Mouse (Mus musculus) lung, embryonic 15.5 days (tissue): ENCODE results near the gene Csnk1g2. TPM values are rescaled to one million over a fixed set of nuclear protein-coding genes. Genes with fewer than 3 reads are reported as not detected.

ENCODE experiments used
- ATAC-seq: fragments of 200-750 bp; cut with Nextera tagmentation; 2 replicates; pipeline ENCODE4 v1.8.0; 2017; ENCODE audit warnings: moderate number of reproducible peaks, borderline replicate concordance; ENCODE audit not compliant: low FRiP score, low TSS enrichment; ENCODE audit errors: extremely low read depth
- H3K27ac ChIP-seq: fragments of 300-500 bp; sonication (generic); 2 replicates; pipeline ENCODE4 v1.5.1; 2015; ENCODE audit warnings: moderate library complexity, mild to moderate bottlenecking, inconsistent platforms
- H3K27me3 ChIP-seq: fragments of 300-500 bp; sonication (generic); 2 replicates; pipeline ENCODE4 v1.6.1; 2015; ENCODE audit warnings: inconsistent platforms
- H3K36me3 ChIP-seq: fragments of 300-500 bp; sonication (generic); 2 replicates; pipeline ENCODE4 v1.6.1; 2015; ENCODE audit warnings: inconsistent platforms
- H3K4me1 ChIP-seq: fragments of 300-500 bp; sonication (generic); 2 replicates; pipeline ENCODE4 v1.6.1; 2015; ENCODE audit warnings: inconsistent platforms
- H3K4me2 ChIP-seq: fragments of 300-500 bp; sonication (generic); 2 replicates; pipeline ENCODE4 v1.6.1; 2015; ENCODE audit warnings: inconsistent platforms, mild to moderate bottlenecking, moderate library complexity
- H3K4me3 ChIP-seq: fragments of 300-500 bp; sonication (generic); 2 replicates; pipeline ENCODE4 v1.5.1; 2015; ENCODE audit warnings: mild to moderate bottlenecking, inconsistent platforms
- H3K9ac ChIP-seq: fragments of 300-500 bp; sonication (generic); 2 replicates; pipeline ENCODE4 v1.6.1; 2015; ENCODE audit warnings: inconsistent platforms
- H3K9me3 ChIP-seq: fragments of 300-500 bp; sonication (generic); 2 replicates; pipeline ENCODE4 v1.6.1; 2016; ENCODE audit warnings: inconsistent platforms
- WGBS: fragments of 180-500 bp; shearing (Covaris S2); methylation state at CpG from one replicate; pipeline ENCODE4 v1.1.7; 2015; 5-methylcytosine and 5-hydroxymethylcytosine counted together
- microRNA-seq: library from miRNA; unstranded; fragments of <30 nt; microRNA quantifications from one replicate; pipeline ENCODE4, GENCODE M21; 2016
- polyA plus RNA-seq: library from polyadenylated mRNA; unstranded; fragments of >200 nt; fragmentation: Nextera tagmentation; extraction: Ambion mirVana; gene quantifications from 2 replicates; pipeline ENCODE4 v1.2.1, GENCODE M21; 2015

Gene Csnk1g2
- polyA plus RNA-seq, 1 experiment from 2014 or later: 152 TPM

- Histone ChIP-seq H3K4me2 (no peak overlapping the region), H3K9me3 (no peaks in the 10 kb centered on the region), H3K27ac (peak overlapping the region; percentile 98), H3K4me3 (no peak overlapping the region), H3K9ac (no peak overlapping the region), H3K4me1 (peaks cover 37% of the 10 kb centered on the region), H3K36me3 (0 out of 2 replicates have a peak, but pooled peaks cover 6% of the 10 kb centered on the region), H3K27me3 (no peaks in the 10 kb centered on the region)
- 55% methylated on average over 9 of the region's 9 CpGs for WGBS
- ATAC-seq: no peak
Measured at GRCm38 (mm10) chr10:80679556-80680259, 57.1 kb downstream of the Csnk1g2 start.

GRCm38 (mm10) chr10:80680260-80680696 lies 57.6 kb downstream of the Csnk1g2 start:
- no peak overlapping the region for H3K4me2 ChIP-seq
- H3K4me1 ChIP-seq: peaks cover 32% of the 10 kb centered on the region
- no peaks in the 10 kb centered on the region for H3K9me3 ChIP-seq
- no peak overlapping the region for H3K4me3 ChIP-seq
- H3K36me3 ChIP-seq: 0 out of 2 replicates have a peak, but pooled peaks cover 7% of the 10 kb centered on the region
- H3K27me3 ChIP-seq: no peaks in the 10 kb centered on the region
- no peak overlapping the region for H3K27ac ChIP-seq
- WGBS: 78% methylated on average over 2 of the region's 2 CpGs
- H3K9ac ChIP-seq: no peak overlapping the region
- no peak for ATAC-seq

GRCm38 (mm10) chr10:80682003-80682402 lies 59.4 kb downstream of the Csnk1g2 start:
- ATAC-seq: no peak
- Histone ChIP-seq H3K4me2 (no peak overlapping the region), H3K4me1 (peaks cover 29% of the 10 kb centered on the region), H3K4me3 (no peak overlapping the region), H3K9me3 (no peaks in the 10 kb centered on the region), H3K36me3 (peaks cover 24% of the 10 kb centered on the region), H3K27me3 (no peaks in the 10 kb centered on the region), H3K27ac (no peak overlapping the region), H3K9ac (no peak overlapping the region)
- 93% methylated on average over 6 of the region's 6 CpGs for WGBS

GRCm38 (mm10) chr10:80683647-80684046 lies 61.0 kb downstream of the Csnk1g2 start:
- no peaks in the 10 kb centered on the region for H3K27me3 ChIP-seq
- H3K9me3 ChIP-seq: no peaks in the 10 kb centered on the region
- H3K4me3 ChIP-seq: no peak overlapping the region
- peaks cover 12% of the 10 kb centered on the region for H3K4me1 ChIP-seq
- no peak for ATAC-seq
- H3K27ac ChIP-seq: no peak overlapping the region
- 86% methylated on average over 1 of the region's 1 CpGs for WGBS
- peaks cover 28% of the 10 kb centered on the region for H3K36me3 ChIP-seq
- no peak overlapping the region for H3K4me2 ChIP-seq
- H3K9ac ChIP-seq: no peak overlapping the region

- 61% methylated on average over 6 of the region's 6 CpGs for WGBS
- no peak overlapping the region for H3K27ac ChIP-seq
- H3K27me3 ChIP-seq: no peaks in the 10 kb centered on the region
- H3K4me2 ChIP-seq: no peak overlapping the region
- peaks cover 7% of the 10 kb centered on the region for H3K4me1 ChIP-seq
- no peak overlapping the region for H3K9ac ChIP-seq
- ATAC-seq: no peak
- peaks cover 30% of the 10 kb centered on the region for H3K36me3 ChIP-seq
- H3K4me3 ChIP-seq: no peak overlapping the region
- H3K9me3 ChIP-seq: no peaks in the 10 kb centered on the region
Measured at GRCm38 (mm10) chr10:80684214-80684613, 61.6 kb downstream of the Csnk1g2 start.

- H3K4me3 ChIP-seq: no peak overlapping the region
- 65% methylated on average over 4 of the region's 4 CpGs for WGBS
- H3K4me2 ChIP-seq: no peak overlapping the region
- no peak overlapping the region for H3K9ac ChIP-seq
- H3K36me3 ChIP-seq: peaks cover 38% of the 10 kb centered on the region
- H3K4me1 ChIP-seq: no peaks in the 10 kb centered on the region
- no peak overlapping the region for H3K27ac ChIP-seq
- no peaks in the 10 kb centered on the region for H3K27me3 ChIP-seq
- no peaks in the 10 kb centered on the region for H3K9me3 ChIP-seq
- no peak for ATAC-seq
Measured at GRCm38 (mm10) chr10:80684984-80685383, 62.3 kb downstream of the Csnk1g2 start.

- no peaks in the 10 kb centered on the region for H3K27me3 ChIP-seq
- ATAC-seq: no peak
- H3K9me3 ChIP-seq: no peaks in the 10 kb centered on the region
- H3K4me2 ChIP-seq: no peak overlapping the region
- 91% methylated on average over 3 of the region's 3 CpGs for WGBS
- H3K27ac ChIP-seq: no peak overlapping the region
- no peak overlapping the region for H3K9ac ChIP-seq
- no peaks in the 10 kb centered on the region for H3K4me1 ChIP-seq
- H3K36me3 ChIP-seq: peaks cover 46% of the 10 kb centered on the region
- no peak overlapping the region for H3K4me3 ChIP-seq
Measured at GRCm38 (mm10) chr10:80686617-80687016, 64.0 kb downstream of the Csnk1g2 start.

- 0 out of 2 replicates have a peak, but pooled peaks have one; percentile 58 for ATAC-seq
- H3K36me3 ChIP-seq: peaks cover 46% of the 10 kb centered on the region
- WGBS: 29% methylated on average over 5 of the region's 5 CpGs
- H3K9me3 ChIP-seq: no peaks in the 10 kb centered on the region
- no peak overlapping the region for H3K4me3 ChIP-seq
- no peak overlapping the region for H3K9ac ChIP-seq
- H3K4me1 ChIP-seq: no peaks in the 10 kb centered on the region
- no peak overlapping the region for H3K4me2 ChIP-seq
- H3K27ac ChIP-seq: no peak overlapping the region
- H3K27me3 ChIP-seq: no peaks in the 10 kb centered on the region
Measured at GRCm38 (mm10) chr10:80687850-80688249, 65.2 kb downstream of the Csnk1g2 start.

Small RNA genes within 50 kb of the gene (microRNA-seq; reads per million reads assigned to microRNA genes)
- gene Mir6912: not detected

Other genes with a start within 250 kb of the Csnk1g2 start
- 7.9 and 9.6 TPM in 2 replicates for gene Mex3d, start 235.2 kb upstream of the Csnk1g2 start, polyA plus RNA-seq
- 276 and 277 TPM in 2 replicates for gene Mbd3, start 223.3 kb upstream of the Csnk1g2 start, polyA plus RNA-seq
- 628 and 681 TPM in 2 replicates for gene Uqcr11, start 216.0 kb upstream of the Csnk1g2 start, polyA plus RNA-seq
- gene Tcf3, start 189.2 kb upstream of the Csnk1g2 start, polyA plus RNA-seq: 122 and 126 TPM in 2 replicates
- gene Onecut3, start 128.0 kb upstream of the Csnk1g2 start, polyA plus RNA-seq: not detected in 2 replicates
- gene Atp8b3, start 83.7 kb upstream of the Csnk1g2 start, polyA plus RNA-seq: 0.05 and 0.16 TPM in 2 replicates
- gene Rexo1, start 61.3 kb upstream of the Csnk1g2 start, polyA plus RNA-seq: 25.0 and 25.8 TPM in 2 replicates
- gene Klf16, start 45.5 kb upstream of the Csnk1g2 start, polyA plus RNA-seq: 10.1 and 10.2 TPM in 2 replicates
- 122 and 133 TPM in 2 replicates for gene Abhd17a, start 32.5 kb upstream of the Csnk1g2 start, polyA plus RNA-seq
- 79.0 and 84.8 TPM in 2 replicates for gene Scamp4, start 20.0 kb upstream of the Csnk1g2 start, polyA plus RNA-seq
- 9.1 TPM in 2 replicates for gene Adat3, start 20.0 kb upstream of the Csnk1g2 start, polyA plus RNA-seq
- 3.2 and 5.1 TPM in 2 replicates for gene Gm49322, start 16.8 kb upstream of the Csnk1g2 start, polyA plus RNA-seq
- 83.0 and 85.2 TPM in 2 replicates for gene Btbd2, start 34.2 kb downstream of the Csnk1g2 start, polyA plus RNA-seq
- 99.8 and 104 TPM in 2 replicates for gene Mknk2, start 55.3 kb downstream of the Csnk1g2 start, polyA plus RNA-seq
- 44.5 and 44.7 TPM in 2 replicates for gene Mob3a, start 79.1 kb downstream of the Csnk1g2 start, polyA plus RNA-seq
- gene Izumo4, start 79.3 kb downstream of the Csnk1g2 start, polyA plus RNA-seq: 19.8 and 23.0 TPM in 2 replicates
- gene Ap3d1, start 119.4 kb downstream of the Csnk1g2 start, polyA plus RNA-seq: 68.2 and 72.4 TPM in 2 replicates
- 15.5 and 18.3 TPM in 2 replicates for gene Dot1l, start 132.4 kb downstream of the Csnk1g2 start, polyA plus RNA-seq
- 60.1 and 64.7 TPM in 2 replicates for gene Sf3a2, start 175.4 kb downstream of the Csnk1g2 start, polyA plus RNA-seq
- 116 and 118 TPM in 2 replicates for gene Plekhj1, start 175.8 kb downstream of the Csnk1g2 start, polyA plus RNA-seq
- 0.09 and 0.13 TPM in 2 replicates for gene Amh, start 182.4 kb downstream of the Csnk1g2 start, polyA plus RNA-seq
- gene Jsrp1, start 190.7 kb downstream of the Csnk1g2 start, polyA plus RNA-seq: 0.74 and 1.5 TPM in 2 replicates
- gene Oaz1, start 203.8 kb downstream of the Csnk1g2 start, polyA plus RNA-seq: 1,965 and 1,985 TPM in 2 replicates
- 0.05 and 0.31 TPM in 2 replicates for gene Lingo3, start 221.2 kb downstream of the Csnk1g2 start, polyA plus RNA-seq
- 254 and 281 TPM in 2 replicates for gene Lsm7, start 232.4 kb downstream of the Csnk1g2 start, polyA plus RNA-seq
- 39.1 and 40.8 TPM in 2 replicates for gene Sppl2b, start 232.4 kb downstream of the Csnk1g2 start, polyA plus RNA-seq
- gene Tmprss9, start 249.0 kb downstream of the Csnk1g2 start, polyA plus RNA-seq: not detected in 2 replicates